Mouse (Mus musculus): ENCODE data around the gene Elf1. TPM values are rescaled to one million over a fixed set of nuclear protein-coding genes. Genes with fewer than 3 reads are reported as not detected.

Elf1 gene
- polyA plus RNA-seq, 2 experiments: 8.7 to 9.3 TPM

- TF ChIP-seq CTCF (IDR thresholded peaks at IDR 0.05; ENCODE audit: low read depth) (peak; percentile 23; the same call in 1 of the 2 replicates), EP300 (IDR thresholded peaks at IDR 0.05; ENCODE audit: low read depth) (no peak)
- ATAC-seq (ENCODE audit: insufficient read depth): no peak
- no peak overlapping the region for H3K4me3 ChIP-seq (ENCODE audit: insufficient read depth in 1 of 2, low read depth in 2 of 2, low read length in 2 of 2)
- no peak for DNase-seq (ENCODE audit: low read depth in 3 of 3, low spot score in 3 of 3)
- H3K9me3 ChIP-seq (ENCODE audit: control insufficient read depth, low read length): no peaks in the 10 kb centered on the region
- peaks cover 63% of the 10 kb centered on the region for H3K36me3 ChIP-seq (replicated peaks; ENCODE audit: control insufficient read depth, insufficient read depth, low read depth)
- H3K9ac ChIP-seq (replicated peaks): no peak overlapping the region
- H3K4me2 ChIP-seq (ENCODE audit: low read depth): no peak overlapping the region
- no peaks in the 10 kb centered on the region for H3K27me3 ChIP-seq (ENCODE audit: control insufficient read depth, insufficient read depth, low read length)
- WGBS (ENCODE audit: insufficient replicate concordance): 69% methylated on average over 1 of the region's 1 CpGs
- H3K4me1 ChIP-seq (replicated peaks; ENCODE audit: control insufficient read depth in 2 of 2, insufficient read depth in 2 of 2, low read length in 1 of 2): no peaks in the 10 kb centered on the region
- no peak overlapping the region for H3K27ac ChIP-seq
These were observed 15.4 kb upstream of the Elf1 start for GRCm38 (mm10) chr14:79465623-79466022.

GRCm38 (mm10) chr14:79467621-79468020, 13.4 kb upstream of the Elf1 start:
- no peak for TF ChIP-seq EP300 (IDR thresholded peaks at IDR 0.05; ENCODE audit: low read depth)
- peak; percentile 70 for TF ChIP-seq CTCF (IDR thresholded peaks at IDR 0.05; ENCODE audit: low read depth)

GRCm38 (mm10) chr14:79473384-79473783, 7.6 kb upstream of the Elf1 start:
- ATAC-seq (ENCODE audit: insufficient read depth) (no peak), DNase-seq (ENCODE audit: low read depth in 3 of 3, low spot score in 3 of 3) (no peak)
- no peaks in the 10 kb centered on the region for H3K9me3 ChIP-seq (ENCODE audit: control insufficient read depth, low read length)
- no peak overlapping the region for H3K27ac ChIP-seq
- WGBS (ENCODE audit: insufficient replicate concordance): 90% methylated on average over 2 of the region's 2 CpGs
- H3K4me1 ChIP-seq (replicated peaks; ENCODE audit: control insufficient read depth in 2 of 2, insufficient read depth in 2 of 2, low read length in 1 of 2): no peaks in the 10 kb centered on the region
- TF ChIP-seq EP300 (IDR thresholded peaks at IDR 0.05; ENCODE audit: low read depth): no peak
- no peaks in the 10 kb centered on the region for H3K27me3 ChIP-seq (ENCODE audit: control insufficient read depth, insufficient read depth, low read length)
- H3K9ac ChIP-seq (replicated peaks): no peak overlapping the region
- peaks cover 57% of the 10 kb centered on the region for H3K36me3 ChIP-seq (replicated peaks; ENCODE audit: control insufficient read depth, insufficient read depth, low read depth)
- H3K4me3 ChIP-seq (ENCODE audit: insufficient read depth in 1 of 2, low read depth in 2 of 2, low read length in 2 of 2): no peak overlapping the region
- H3K4me2 ChIP-seq (ENCODE audit: low read depth): no peak overlapping the region

More at GRCm38 (mm10) chr14:79467621-79468020, 13.4 kb upstream of the Elf1 start:
- no peaks in the 10 kb centered on the region for H3K27me3 ChIP-seq (ENCODE audit: control insufficient read depth, insufficient read depth, low read length)
- DNase-seq (ENCODE audit: low read depth in 3 of 3, low spot score in 3 of 3) (no peak), ATAC-seq (ENCODE audit: insufficient read depth) (no peak)
- H3K4me1 ChIP-seq (replicated peaks; ENCODE audit: control insufficient read depth in 2 of 2, insufficient read depth in 2 of 2, low read length in 1 of 2): no peaks in the 10 kb centered on the region
- no peak overlapping the region for H3K4me3 ChIP-seq (ENCODE audit: insufficient read depth in 1 of 2, low read depth in 2 of 2, low read length in 2 of 2)
- no peak overlapping the region for H3K27ac ChIP-seq
- H3K36me3 ChIP-seq (replicated peaks; ENCODE audit: control insufficient read depth, insufficient read depth, low read depth): peaks cover 65% of the 10 kb centered on the region
- no peak overlapping the region for H3K9ac ChIP-seq (replicated peaks)
- no peak overlapping the region for H3K4me2 ChIP-seq (ENCODE audit: low read depth)
- no peaks in the 10 kb centered on the region for H3K9me3 ChIP-seq (ENCODE audit: control insufficient read depth, low read length)
- 22% methylated on average over 3 of the region's 3 CpGs for WGBS (ENCODE audit: insufficient replicate concordance)

- under 1% methylated on average over 85 of the region's 86 CpGs for WGBS (ENCODE audit: insufficient replicate concordance)
- no peaks in the 10 kb centered on the region for H3K27me3 ChIP-seq (ENCODE audit: control insufficient read depth, insufficient read depth, low read length)
- H3K4me2 ChIP-seq (ENCODE audit: low read depth): peak within 1 kb of the TSS; percentile 91
- H3K4me3 ChIP-seq (ENCODE audit: insufficient read depth in 1 of 2, low read depth in 2 of 2, low read length in 2 of 2): peak within 1 kb of the TSS; percentile 90 to 93
- H3K27ac ChIP-seq: peak within 1 kb of the TSS; percentile 85
- peaks cover 29 to 37% of the 10 kb centered on the region in 2 experiments for H3K4me1 ChIP-seq (replicated peaks; ENCODE audit: control insufficient read depth in 2 of 2, insufficient read depth in 2 of 2, low read length in 1 of 2)
- H3K9ac ChIP-seq (replicated peaks): peak within 1 kb of the TSS; percentile 89
- TF ChIP-seq EP300 (IDR thresholded peaks at IDR 0.05; ENCODE audit: low read depth): peak; percentile 60
- TF ChIP-seq CTCF (IDR thresholded peaks at IDR 0.05; ENCODE audit: low read depth): 0 out of 2 replicates have a peak, but pooled peaks have one; percentile 7
- ATAC-seq (ENCODE audit: insufficient read depth): peak; percentile 83
- peaks cover 3% of the 10 kb centered on the region for H3K36me3 ChIP-seq (replicated peaks; ENCODE audit: control insufficient read depth, insufficient read depth, low read depth)
- DNase-seq (ENCODE audit: low read depth in 3 of 3, low spot score in 3 of 3): peak; percentile 79 to 84 (median 81)
- H3K9me3 ChIP-seq (ENCODE audit: control insufficient read depth, low read length): no peaks in the 10 kb centered on the region
These were observed 551 bp downstream of the Elf1 start, which contains the start of gene Wbp4 for GRCm38 (mm10) chr14:79481339-79482151. Wbp4 (minus strand) TSS chr14:79481520.

GRCm38 (mm10) chr14:79482251-79482661, 1.3 kb downstream of the Elf1 start:
- under 1% methylated on average over 11 of the region's 11 CpGs for WGBS (ENCODE audit: insufficient replicate concordance)
- TF ChIP-seq CTCF (IDR thresholded peaks at IDR 0.05; ENCODE audit: low read depth) (no peak), EP300 (IDR thresholded peaks at IDR 0.05; ENCODE audit: low read depth) (no peak)
- peak in 1 of 3 experiments; percentile 41 for DNase-seq (ENCODE audit: low read depth in 3 of 3, low spot score in 3 of 3)
- H3K27ac ChIP-seq: peak overlapping the region; percentile 85
- peaks cover 37 to 44% of the 10 kb centered on the region in 2 experiments for H3K4me1 ChIP-seq (replicated peaks; ENCODE audit: control insufficient read depth in 2 of 2, insufficient read depth in 2 of 2, low read length in 1 of 2)
- H3K9me3 ChIP-seq (ENCODE audit: control insufficient read depth, low read length): no peaks in the 10 kb centered on the region
- no peak for ATAC-seq (ENCODE audit: insufficient read depth)
- H3K4me3 ChIP-seq (ENCODE audit: insufficient read depth in 1 of 2, low read depth in 2 of 2, low read length in 2 of 2): peak overlapping the region; percentile 90 to 93
- peak overlapping the region; percentile 91 for H3K4me2 ChIP-seq (ENCODE audit: low read depth)
- H3K27me3 ChIP-seq (ENCODE audit: control insufficient read depth, insufficient read depth, low read length): no peaks in the 10 kb centered on the region
- peak overlapping the region; percentile 89 for H3K9ac ChIP-seq (replicated peaks)
- H3K36me3 ChIP-seq (replicated peaks; ENCODE audit: control insufficient read depth, insufficient read depth, low read depth): no peaks in the 10 kb centered on the region

Data from liver, embryonic 14.5 days (tissue).